Mouse (Mus musculus) inflammation-experienced regulatory T-cells, adult 6 months (primary cell): ENCODE results near the gene Oas3. TPM values are rescaled to one million over a fixed set of nuclear protein-coding genes. Genes with fewer than 3 reads are reported as not detected.

Source experiments
- ATAC-seq: one replicate; pipeline ENCODE4 v1.8.0; 2017
- polyA plus RNA-seq, 3 experiments: library from polyadenylated mRNA; unstranded; fragments of 100-300 nt; shearing (Covaris generic); gene quantifications; one replicate each; pipeline ENCODE4 v1.2.1; 2017

Gene Oas3
- polyA plus RNA-seq, 3 experiments from 2014 or later, result 9.6 to 35.3 (median 10.0) TPM

- no peak for ATAC-seq
These were observed 24.7 kb downstream of the Oas3 start for GRCm38 (mm10) chr5:120752786-120753185.

- no peak for ATAC-seq
These were observed 26.3 kb downstream of the Oas3 start for GRCm38 (mm10) chr5:120751206-120751605.

- ATAC-seq, result no peak
These were observed 27.8 kb downstream of the Oas3 start, which contains the start of gene Oas2 for GRCm38 (mm10) chr5:120749688-120750087. Gene Oas2 (minus strand): TSS chr5:120749853.

GRCm38 (mm10) chr5:120746451-120746850 lies 31.0 kb downstream of the Oas3 start:
- no peak for ATAC-seq

GRCm38 (mm10) chr5:120742125-120742524 lies 35.3 kb downstream of the Oas3 start:
- peak; percentile 35 for ATAC-seq

GRCm38 (mm10) chr5:120734380-120734990 lies 43.0 kb downstream of the Oas3 start:
- no peak for ATAC-seq

- no peak for ATAC-seq
These were observed 43.8 kb downstream of the Oas3 start for GRCm38 (mm10) chr5:120733696-120734095.

- ATAC-seq, result no peak
These were observed 44.7 kb downstream of the Oas3 start for GRCm38 (mm10) chr5:120732740-120733139.

- no peak for ATAC-seq
These were observed 48.1 kb downstream of the Oas3 start for GRCm38 (mm10) chr5:120729319-120729718.

GRCm38 (mm10) chr5:120725811-120726455 lies 51.5 kb downstream of the Oas3 start:
- no peak for ATAC-seq

GRCm38 (mm10) chr5:120721005-120721404 lies 56.5 kb downstream of the Oas3 start:
- ATAC-seq, result no peak

- ATAC-seq, result no peak
These were observed 58.7 kb downstream of the Oas3 start for GRCm38 (mm10) chr5:120718600-120719378.

- no peak for ATAC-seq
These were observed 60.3 kb downstream of the Oas3 start for GRCm38 (mm10) chr5:120717136-120717535.

GRCm38 (mm10) chr5:120714314-120714713 lies 63.1 kb downstream of the Oas3 start:
- peak; percentile 44 for ATAC-seq

GRCm38 (mm10) chr5:120712721-120713120 lies 64.7 kb downstream of the Oas3 start:
- no peak for ATAC-seq

- ATAC-seq, result no peak
These were observed 65.6 kb downstream of the Oas3 start, which contains the start of gene Dtx1 for GRCm38 (mm10) chr5:120711827-120712226. Gene Dtx1 (minus strand): TSS chr5:120711927.

- ATAC-seq, result peak; percentile 81
These were observed 66.0 kb downstream of the Oas3 start for GRCm38 (mm10) chr5:120711416-120711815.

GRCm38 (mm10) chr5:120710826-120711248 lies 66.6 kb downstream of the Oas3 start:
- ATAC-seq, result no peak

GRCm38 (mm10) chr5:120710161-120710825 lies 67.2 kb downstream of the Oas3 start:
- ATAC-seq, result no peak

GRCm38 (mm10) chr5:120706976-120707375 lies 70.5 kb downstream of the Oas3 start:
- ATAC-seq, result no peak

- ATAC-seq, result no peak
These were observed 70.9 kb downstream of the Oas3 start for GRCm38 (mm10) chr5:120706541-120706940.

GRCm38 (mm10) chr5:120704421-120704820 lies 73.0 kb downstream of the Oas3 start:
- no peak for ATAC-seq

GRCm38 (mm10) chr5:120703660-120704059 lies 73.8 kb downstream of the Oas3 start:
- no peak for ATAC-seq
